Mouse (Mus musculus) embryo, embryonic 10.5 days (tissue): ENCODE results near the gene Npas2.

Experiments
- DNase-seq: peaks from one replicate; pipeline ENCODE4 v3.0.0-alpha.2; 2015; ENCODE audit warnings: low spot score

Gene Npas2

GRCm38 (mm10) chr1:39376121-39376520, 182.6 kb downstream of the Npas2 start:
- no peak for DNase-seq

- DNase-seq, result no peak
Observed at GRCm38 (mm10) chr1:39376726-39377240, 183.3 kb downstream of the Npas2 start.

- DNase-seq, result no peak
Observed at GRCm38 (mm10) chr1:39378540-39378939, 185.0 kb downstream of the Npas2 start.

- no peak for DNase-seq
Observed at GRCm38 (mm10) chr1:39379021-39379420, 185.5 kb downstream of the Npas2 start.

GRCm38 (mm10) chr1:39381017-39381416, 187.5 kb downstream of the Npas2 start:
- no peak for DNase-seq

- DNase-seq, result no peak
Observed at GRCm38 (mm10) chr1:39384914-39385313, 191.4 kb downstream of the Npas2 start.

GRCm38 (mm10) chr1:39386456-39386855, 192.9 kb downstream of the Npas2 start:
- DNase-seq, result no peak

GRCm38 (mm10) chr1:39387497-39387896, 194.0 kb downstream of the Npas2 start:
- DNase-seq, result no peak

- no peak for DNase-seq
Observed at GRCm38 (mm10) chr1:39388163-39388562, 194.6 kb downstream of the Npas2 start.

- no peak for DNase-seq
Observed at GRCm38 (mm10) chr1:39389338-39389737, 195.8 kb downstream of the Npas2 start.

GRCm38 (mm10) chr1:39391652-39392051, 198.1 kb downstream of the Npas2 start:
- no peak for DNase-seq

- peak; percentile 81 for DNase-seq
Observed at GRCm38 (mm10) chr1:39392189-39392588, 198.7 kb downstream of the Npas2 start.

GRCm38 (mm10) chr1:39393217-39393867, 199.8 kb downstream of the Npas2 start:
- DNase-seq, result no peak

- DNase-seq, result no peak
Observed at GRCm38 (mm10) chr1:39394096-39394495, 200.6 kb downstream of the Npas2 start.

GRCm38 (mm10) chr1:39394650-39395049, 201.1 kb downstream of the Npas2 start:
- no peak for DNase-seq

GRCm38 (mm10) chr1:39396347-39396746, 202.8 kb downstream of the Npas2 start:
- no peak for DNase-seq

GRCm38 (mm10) chr1:39398284-39398683, 204.8 kb downstream of the Npas2 start:
- no peak for DNase-seq

GRCm38 (mm10) chr1:39399228-39399627, 205.7 kb downstream of the Npas2 start:
- no peak for DNase-seq

GRCm38 (mm10) chr1:39400173-39400572, 206.6 kb downstream of the Npas2 start:
- no peak for DNase-seq

- no peak for DNase-seq
Observed at GRCm38 (mm10) chr1:39407108-39407507, 213.6 kb downstream of the Npas2 start.

GRCm38 (mm10) chr1:39408123-39408522, 214.6 kb downstream of the Npas2 start:
- DNase-seq, result no peak

GRCm38 (mm10) chr1:39408668-39409067, 215.1 kb downstream of the Npas2 start:
- DNase-seq, result no peak

- DNase-seq, result peak; percentile 8
Observed at GRCm38 (mm10) chr1:39410085-39410821, 216.7 kb downstream of the Npas2 start.
